Mouse (Mus musculus): Measurements from ENCODE around the gene Kif5a. TPM values are rescaled to one million over a fixed set of nuclear protein-coding genes. Genes with fewer than 3 reads are reported as not detected.
"Not testable (repeated sequence)": the region's sequence is repeated elsewhere in the genome, so short reads cannot be mapped to it uniquely, and the experiment has no call there.

Kif5a gene
- total RNA-seq, 2 experiments from 2014 or later: 0.41 to 0.89 TPM

DNA sequence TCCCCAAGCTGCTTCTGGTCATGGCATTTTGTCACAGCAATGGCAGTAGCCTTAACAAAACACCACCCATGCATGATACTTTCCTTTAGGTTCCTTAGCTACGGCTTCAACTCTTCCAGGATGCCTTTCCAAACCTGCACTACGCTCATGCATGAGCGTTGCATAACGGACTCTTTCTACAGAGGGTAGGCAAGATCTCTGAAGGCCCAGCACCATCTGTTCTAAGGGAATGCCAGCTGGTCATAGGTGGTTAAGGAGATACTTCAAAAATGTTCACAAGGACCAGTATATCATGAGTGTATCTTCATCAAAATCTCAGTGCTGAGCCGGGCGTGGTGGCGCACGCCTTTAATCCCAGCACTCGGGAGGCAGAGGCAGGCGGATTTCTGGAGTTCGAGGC is 46.7 kb downstream of the Kif5a start:
- DNase-seq: no peak

DNA sequence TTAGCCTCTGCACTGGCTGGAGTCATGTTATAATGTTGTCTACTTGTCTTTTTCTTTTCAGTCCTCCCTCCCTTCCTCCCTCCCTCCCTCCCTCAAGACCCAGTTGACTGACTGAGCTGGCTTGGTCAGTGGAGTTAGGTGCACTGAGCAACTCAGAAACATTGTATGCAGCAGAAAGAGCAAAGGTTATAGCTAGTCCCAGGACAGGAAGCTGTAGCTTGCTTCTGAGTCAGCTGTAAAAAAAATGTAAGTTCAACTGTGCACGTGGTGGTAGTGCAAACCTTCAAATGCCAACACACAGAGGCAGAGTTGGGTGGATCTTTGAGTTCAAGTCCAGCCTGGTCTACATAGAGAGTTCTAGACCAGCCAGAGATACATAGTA is 48.7 kb downstream of the Kif5a start:
- no peak for DNase-seq

DNA sequence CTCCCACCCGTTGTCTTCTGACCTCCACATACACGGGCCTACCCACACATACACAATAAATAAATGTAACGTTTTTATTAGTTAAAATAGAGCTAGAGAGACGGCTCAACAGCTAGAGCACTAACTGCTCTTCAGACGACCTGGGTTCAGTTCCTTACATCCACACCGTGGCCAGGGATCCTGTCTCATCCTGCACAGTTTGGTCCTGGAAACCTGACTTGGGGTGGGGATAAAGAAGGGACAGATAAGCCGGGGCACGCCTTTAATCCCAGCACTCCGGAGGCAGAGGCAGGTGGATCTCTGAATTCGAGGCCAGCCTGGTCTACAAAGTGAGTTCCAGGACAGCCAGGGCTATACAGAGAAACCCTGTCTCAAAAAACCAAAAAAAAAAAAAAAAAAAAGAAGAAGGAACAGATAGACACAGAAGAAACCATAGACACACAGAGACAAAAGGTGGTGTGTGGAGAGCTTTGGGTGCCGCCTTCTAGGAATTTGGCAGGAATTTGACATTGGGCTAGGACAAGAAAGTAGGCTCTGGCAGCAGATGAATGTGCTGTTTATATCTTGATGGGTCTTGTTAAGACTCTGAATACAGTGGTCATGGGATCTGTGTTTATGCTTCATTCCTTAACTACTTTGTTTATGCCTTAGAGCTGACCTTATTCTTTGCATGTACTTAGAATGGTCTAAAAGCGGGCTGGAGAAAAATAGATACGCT is 49.3 kb downstream of the Kif5a start:
- no peak for DNase-seq

DNA sequence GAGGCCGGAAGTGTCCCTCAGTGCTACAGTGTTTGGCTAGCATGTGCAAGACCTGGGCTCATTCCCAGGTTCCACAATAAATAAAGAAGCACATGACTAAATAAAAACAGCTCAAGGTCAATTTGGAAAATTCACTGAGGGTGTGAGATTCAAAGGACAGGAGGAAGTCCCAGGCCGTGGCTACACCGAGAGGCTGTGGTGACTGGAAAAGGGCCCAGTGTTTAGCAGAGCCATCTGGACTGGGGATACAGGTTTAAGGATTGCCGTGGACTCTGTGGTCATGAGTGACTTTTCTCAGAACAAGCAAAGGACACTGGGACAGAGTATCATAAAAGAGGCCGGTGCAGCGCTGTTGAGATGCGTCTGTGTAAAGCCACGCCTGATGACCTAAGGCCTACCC is 49.9 kb downstream of the Kif5a start:
- no peak for DNase-seq

DNA sequence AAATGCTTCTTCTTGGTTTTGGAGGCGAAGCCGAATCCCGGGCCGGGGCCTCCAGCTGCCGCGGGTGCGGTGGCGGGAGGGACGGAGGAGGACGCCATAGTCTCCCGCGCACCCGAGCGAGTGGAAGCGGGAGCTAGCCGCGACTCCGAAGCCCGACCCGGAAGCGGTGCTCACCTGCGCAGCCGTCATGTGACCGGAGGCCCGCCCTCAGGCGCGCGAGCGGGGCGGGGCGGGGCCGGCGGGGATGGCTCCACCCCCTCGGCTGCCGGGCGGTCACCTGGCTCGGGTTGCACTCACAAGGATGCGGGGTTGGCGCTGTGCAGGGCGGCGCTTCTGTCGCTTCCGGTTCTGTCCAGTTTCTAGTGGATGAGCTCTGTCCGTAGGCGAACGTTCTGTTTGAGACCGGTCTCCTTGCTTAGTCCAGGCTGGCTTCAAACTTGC is 51.7 kb downstream of the Kif5a start, which contains the start of gene Pip4k2c:
TSS of gene Pip4k2c (minus strand) at position 172 of the 441 bp plus-strand sequence.
- DNase-seq: peak; percentile 89 to 93

DNA sequence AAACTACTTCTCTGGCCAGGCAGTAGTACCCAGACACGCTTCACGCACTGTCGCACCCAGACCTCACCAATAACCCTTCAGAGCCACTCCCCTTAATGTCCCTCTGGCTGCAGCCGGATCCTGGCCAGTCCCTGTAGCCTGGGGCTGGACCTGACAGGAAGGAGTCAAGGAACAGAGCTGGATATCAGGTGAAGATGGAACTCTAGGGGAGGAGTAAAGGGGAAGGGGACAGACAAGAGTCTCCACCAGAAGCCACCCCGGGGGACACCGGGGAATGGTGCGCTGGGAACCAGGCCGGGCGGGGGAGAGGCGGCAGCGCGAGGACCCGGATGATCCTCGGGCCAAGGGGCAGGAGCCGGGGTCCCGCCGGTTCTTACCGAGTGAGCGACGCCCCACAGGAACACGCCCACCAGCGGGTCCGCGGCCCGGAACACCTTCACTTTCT is 52.2 kb downstream of the Kif5a start:
- DNase-seq: peak in 1 of 2 experiments; percentile 48

DNA sequence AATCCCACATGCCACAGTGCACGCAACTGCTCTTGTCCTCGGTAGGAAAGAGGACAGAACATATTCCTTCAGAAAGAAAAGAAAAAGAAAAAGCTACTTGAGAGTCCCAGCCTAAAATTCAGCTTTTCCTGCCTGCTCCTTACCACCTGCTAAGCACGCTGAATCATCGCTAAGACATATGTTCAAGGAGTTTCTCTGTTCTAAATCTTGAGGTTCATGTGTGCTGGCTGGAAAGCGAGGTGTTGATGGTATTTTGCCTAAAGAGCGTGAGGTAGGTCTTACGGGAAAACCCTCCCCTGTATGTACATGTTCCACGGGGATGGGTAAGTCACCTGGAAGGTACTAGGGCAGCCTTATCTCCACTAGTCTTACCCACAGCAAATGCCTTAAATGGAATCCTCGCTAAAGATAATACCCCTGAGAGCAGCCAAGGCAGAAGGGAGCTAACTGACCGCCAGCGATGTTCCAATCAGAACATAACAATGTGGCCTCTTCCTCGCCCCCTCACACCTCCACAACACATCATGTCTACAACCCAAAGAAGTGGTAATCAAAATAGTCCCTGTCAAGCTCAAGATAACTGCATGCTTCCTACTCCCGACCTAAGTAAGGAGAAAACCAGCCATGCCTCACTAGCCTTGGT is 53.1 kb downstream of the Kif5a start:
- DNase-seq: no peak

DNA sequence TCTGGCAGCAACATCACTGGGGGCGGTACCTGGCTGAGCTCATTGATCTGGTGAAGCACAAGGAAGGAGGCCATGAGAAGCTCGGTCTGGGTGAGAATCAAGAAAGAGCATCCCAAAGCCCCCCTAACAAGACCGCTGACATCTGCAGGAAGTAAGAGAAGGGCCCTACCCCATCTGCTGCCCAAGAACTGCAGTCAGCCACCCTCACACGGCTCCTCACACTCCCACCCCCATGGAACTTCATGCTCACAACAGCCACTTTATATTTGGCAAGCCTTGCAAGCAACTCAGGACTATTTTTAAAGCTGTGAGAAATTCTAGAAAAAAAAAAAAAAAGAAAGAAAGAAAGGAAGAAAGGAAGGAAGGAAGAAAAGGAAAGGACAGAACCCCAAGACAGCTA is 54.2 kb downstream of the Kif5a start:
- DNase-seq: no peak

DNA sequence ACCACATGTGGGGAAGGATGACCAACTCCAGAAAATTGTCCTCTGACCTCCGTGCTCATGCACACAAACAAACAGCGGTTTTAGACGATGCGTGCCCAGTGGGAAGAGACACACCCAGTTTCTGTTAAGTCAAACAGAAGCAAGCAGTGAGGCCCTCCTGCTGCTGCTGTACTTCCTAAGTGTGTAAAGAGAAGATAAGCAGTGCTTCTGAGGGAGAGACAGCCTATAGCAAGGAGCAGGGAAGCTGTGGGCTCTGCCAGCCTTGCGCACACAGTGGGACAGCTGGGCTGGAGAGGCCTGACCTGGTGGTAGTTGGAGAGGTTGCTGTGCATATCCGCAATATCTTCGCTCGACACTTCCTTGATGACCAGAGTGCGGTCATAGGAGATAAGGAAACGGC is 57.8 kb downstream of the Kif5a start:
- DNase-seq: no peak

DNA sequence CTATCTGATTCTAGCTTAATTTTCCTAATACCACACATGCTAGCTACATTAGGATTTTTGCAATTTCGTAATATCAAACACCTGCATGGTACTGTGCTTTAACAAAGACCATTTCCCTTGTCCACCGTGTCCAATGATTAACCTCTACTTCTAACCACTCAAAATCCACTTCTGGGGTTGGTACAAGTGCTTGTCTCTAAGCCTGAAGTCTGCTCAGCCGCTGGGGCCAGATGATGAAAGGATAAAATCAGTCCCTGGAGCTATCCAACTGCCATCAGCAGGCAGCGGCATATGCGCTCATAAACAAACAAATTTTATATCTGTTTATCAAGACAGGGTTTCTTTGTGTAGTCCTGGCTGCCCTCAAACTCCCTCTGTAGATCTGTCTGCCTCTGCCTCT is 58.6 kb downstream of the Kif5a start:
- no peak for DNase-seq

DNA sequence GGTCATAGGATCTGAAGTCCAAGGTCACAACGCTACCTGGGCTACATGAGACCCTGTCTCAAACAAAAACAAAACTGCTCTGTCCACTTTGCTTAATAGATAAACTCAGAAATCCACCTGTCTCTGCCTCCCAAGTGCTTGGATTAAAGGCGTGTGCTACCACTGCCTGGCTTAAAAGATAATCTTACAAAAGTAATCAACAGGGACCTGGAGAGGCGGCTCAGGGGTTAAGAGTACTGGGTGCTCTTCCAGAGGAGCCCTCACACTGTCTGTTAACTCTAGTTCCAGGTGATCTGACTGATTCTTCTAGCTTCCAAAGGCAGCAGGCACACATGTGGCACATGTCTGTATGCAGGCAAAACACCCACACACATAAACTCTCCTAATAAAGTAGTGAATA is 60.0 kb downstream of the Kif5a start:
- no peak for DNase-seq

DNA sequence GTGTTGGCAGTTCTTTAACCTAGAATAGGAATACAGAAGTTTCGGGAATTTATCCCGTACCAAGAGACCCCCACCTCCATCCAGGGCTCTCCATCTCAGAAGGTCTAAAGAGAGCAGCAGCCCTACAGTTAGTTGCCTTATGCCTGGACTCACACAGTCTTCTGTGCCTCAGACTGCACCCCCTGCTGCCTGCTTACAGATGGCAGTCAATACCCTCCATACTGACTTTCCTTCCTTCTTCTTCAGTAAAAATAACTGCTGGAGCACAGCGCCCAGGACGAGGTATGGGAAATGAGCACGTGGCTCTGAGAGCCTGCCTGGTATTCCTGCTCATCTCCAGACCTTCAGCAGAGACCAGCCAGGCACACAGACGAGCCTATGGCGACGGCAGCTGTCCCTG is 62.9 kb downstream of the Kif5a start:
- no peak for DNase-seq

DNA sequence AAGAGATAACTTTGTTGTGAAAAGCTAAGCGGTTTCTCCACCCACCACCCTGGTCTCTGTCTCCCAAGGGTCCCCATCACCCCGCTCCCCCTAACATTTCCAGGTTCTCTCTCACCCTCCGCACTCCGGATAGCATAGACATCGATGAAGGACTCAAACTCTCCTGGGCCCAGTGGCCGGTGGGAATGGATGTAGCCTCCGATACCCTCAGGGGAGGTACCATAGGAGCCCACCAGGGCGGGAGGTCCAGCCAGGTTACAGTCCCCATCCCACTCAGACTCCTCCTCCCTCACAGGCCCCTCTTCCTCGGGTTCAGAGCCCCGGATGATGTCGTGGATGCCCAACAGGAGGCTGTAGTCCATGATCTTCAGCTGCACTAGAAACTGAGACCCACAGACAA is 63.7 kb downstream of the Kif5a start:
- no peak for DNase-seq

DNA sequence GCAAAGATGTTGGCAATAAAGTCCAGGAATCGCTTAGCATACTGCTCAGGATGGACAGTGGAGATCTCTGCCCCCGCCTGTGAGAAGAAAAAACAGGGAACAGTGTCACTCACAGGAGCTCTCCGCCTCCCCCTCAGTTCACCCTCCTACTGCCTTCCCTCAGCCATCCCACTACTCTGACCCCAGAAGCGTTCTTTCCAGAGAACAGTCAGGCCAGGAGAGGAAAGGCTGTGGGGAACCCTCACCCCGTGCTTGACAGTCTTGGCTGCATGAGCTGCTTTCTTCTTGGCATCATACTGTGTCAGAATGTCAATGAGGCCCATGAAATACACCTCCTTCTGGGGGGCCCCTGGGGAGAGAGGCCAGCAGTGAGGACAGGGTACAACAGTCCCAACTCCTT is 64.1 kb downstream of the Kif5a start:
- no peak for DNase-seq

DNA sequence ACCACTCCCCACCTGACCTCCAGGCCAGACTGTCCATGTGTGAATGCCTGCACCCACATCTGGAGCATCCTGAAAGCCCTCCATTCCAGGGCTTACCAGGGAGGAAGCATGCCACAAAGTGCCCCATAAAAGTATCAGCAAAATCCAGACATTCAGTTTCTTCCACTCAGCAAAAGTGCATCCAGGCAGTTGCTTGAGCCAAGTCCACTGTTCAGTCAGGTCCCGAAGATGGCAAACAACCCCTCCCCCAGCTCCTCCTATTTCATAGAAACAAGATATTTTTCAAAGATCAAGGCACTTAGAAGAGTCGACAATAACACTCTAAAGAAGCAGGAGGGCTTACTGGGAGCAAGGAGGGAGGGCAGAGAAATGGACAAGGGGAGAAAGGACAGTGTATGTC is 64.7 kb downstream of the Kif5a start:
- DNase-seq: no peak

DNA sequence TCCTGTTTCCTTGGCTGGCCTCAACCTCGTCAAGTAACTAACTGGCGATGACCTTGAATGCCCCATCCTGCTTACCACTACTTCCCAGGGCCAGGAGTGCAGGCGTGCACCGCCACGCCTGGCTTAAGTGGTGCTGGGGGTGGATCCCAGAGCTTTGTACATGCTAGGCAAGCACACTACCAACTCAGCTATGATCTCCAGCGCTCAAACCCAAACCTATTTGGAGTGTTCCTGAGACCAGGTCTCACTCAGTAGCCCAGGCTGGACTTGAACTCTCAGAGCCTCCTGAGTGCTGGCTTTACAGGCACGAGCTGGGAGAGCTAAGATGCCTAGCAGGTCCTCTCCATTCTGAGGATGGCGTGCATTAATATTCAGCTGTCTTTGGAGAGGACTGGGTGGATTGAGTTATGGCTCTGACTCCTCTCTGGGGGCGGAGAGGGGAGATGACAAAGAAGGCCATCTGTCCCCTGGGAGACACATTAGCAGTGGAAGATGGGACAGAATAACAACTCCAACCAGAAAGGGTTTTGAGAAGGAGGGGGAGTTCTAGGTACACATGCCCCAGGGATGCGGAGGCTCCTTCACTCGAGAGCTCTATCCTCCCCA is 65.5 kb downstream of the Kif5a start:
- no peak for DNase-seq

DNA sequence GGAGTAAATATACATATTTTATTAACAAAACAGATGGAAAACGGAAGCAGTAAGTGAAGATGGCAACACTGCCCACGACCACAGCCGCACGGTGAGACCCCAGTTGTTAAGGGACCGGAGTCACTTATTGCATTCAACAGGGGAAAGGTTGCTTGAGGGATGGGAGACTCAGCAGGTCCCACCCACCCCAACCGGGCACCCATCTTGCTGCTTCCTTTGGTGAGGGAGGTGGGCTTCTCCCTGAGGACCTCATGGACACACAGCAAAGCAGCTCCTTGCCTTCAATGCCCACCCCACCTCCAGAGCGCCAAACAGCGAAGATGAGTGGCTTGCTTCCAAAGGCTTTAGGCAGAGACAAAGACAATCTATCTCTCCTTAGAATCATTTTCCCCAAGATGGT is 66.0 kb downstream of the Kif5a start:
- DNase-seq: no peak

DNA sequence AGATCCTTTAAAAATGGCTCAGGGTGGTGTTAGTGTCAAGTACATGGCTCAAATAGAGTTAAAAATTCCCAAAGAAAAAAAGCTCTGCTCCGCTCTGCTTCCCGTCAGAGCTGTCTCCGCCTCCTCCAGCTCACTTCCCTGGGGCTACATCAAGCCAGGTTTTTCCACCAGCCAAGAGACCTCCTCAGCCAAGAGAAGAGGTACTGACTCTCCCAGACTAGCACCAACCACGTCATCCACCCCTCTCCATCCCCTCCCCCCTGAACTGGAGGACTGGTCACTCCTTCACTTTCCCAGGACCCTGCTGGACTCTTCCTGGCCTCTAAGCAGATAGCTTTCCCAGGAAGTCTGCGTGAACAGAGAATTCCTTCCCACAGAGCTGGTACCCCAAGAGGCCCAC is 66.8 kb downstream of the Kif5a start:
- peak; percentile 76 to 89 for DNase-seq

DNA sequence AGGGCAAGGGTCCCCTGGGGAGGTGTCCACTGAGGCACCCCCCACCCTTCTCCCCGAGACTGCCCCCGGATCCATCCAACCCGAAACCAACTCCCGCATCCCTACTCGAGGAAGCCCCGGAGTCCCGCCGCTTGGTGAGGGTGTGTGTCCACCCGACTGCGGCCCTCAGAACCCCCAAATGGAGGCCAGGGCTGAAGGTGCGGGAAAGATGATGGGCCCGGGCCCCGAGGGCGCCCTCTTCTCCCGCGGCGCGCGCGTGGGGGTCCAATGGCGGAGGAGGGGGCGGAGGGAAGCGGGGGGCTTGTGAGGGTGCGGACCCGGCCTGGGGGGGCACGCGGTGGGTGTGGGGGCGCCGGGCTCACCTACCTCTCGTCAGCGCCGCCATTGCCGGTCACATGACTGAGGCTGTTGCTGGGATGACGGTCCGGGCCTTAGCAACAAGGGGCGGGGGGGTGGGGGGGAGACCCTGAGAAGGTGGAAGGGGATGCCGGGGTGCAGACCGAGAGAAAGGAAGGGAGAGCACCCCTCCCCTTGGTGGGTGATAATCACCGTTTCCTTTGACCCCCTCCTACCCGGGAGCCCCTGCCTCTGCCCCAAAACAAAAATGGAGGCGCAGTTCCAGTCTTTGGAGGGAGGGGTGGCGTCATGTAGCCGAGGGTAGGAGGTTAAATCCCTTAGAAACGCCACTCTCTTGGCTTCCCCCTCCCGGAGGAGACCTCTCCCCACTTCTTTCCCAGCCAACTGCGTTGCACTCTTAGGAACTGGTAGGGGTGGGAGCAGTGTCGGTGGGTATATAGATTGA is 67.6 kb downstream of the Kif5a start, which contains the start of gene Dtx3:
TSS of gene Dtx3 (minus strand) at position 401 of the 802 bp plus-strand sequence.
- peak; percentile 51 to 60 for DNase-seq

DNA sequence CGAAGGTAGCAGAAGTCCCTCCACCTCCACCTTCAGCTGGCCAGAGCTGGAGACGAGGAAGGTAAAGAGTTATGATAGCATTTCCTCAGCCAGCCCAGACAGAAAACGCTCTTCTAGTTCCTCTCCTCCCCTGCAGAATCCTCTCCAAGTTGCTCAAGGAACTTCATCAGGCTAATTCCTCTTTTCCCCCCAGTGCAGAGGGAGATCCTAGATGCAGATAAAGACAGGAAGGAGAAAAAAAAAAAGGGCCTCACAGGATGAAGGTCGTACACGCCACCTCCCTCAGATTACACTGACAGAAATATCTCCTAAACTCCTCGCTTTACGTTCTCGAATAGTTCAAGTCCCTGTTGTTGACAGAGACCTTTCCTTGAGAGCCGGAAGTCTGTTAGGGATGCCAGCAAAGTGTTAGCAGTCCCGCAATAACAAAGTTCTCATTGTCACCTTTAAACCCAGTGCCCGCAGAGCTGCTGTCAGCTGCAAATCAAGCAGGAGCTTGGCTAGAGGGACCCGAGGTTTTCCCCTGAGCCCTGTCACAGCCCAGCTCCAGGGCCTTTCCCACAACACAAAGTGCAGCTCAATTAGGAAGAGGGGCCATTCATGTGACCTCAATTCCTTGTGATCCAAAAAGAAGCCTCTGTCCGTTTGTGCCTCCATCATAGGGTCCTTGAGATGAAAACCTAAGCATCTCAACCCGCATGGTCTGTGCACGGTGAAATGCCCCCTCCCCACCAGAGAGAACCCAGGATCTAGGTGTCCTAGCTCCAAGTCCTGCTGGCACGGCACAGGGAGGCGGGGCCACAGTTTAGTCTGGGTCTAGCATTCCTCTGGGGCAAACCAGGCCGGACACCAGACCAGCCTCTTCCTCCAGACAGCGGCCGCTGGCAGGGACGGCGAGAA is 68.5 kb downstream of the Kif5a start:
- peak; percentile 78 to 84 for DNase-seq

DNA sequence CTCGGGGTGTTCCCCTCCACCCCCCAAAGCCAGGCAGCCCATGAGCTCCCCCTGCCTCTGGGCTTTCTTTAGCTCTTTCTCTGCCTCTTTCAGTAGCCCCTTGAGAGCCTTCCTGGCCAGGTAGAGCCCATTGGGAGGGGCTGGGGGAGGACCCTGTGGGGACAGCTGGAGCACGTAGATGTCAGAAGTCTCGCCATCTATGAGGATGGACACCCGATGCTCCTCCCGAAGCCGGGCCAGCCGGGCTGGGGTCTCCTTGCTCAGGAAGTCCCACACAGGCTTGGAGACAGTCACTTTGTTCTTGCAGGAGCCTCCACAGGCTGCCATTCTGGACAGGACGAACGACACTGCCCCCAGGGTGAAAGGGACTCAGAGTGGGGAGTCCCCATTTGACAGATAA is 70.1 kb downstream of the Kif5a start:
- DNase-seq: no peak

DNA sequence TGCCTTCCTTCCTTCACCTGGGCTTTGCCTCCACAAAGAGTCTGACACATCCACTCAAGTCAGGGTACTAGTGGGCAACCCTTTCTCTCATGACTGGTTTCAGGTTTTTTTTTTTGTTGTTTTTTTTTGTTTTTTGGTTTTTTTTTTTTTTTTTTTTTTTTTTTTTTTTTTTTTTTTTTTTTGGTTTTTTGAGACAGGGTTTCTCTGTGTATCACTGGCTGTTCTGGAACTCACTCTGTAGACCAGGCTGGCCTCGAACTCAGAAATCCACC is 71.2 kb downstream of the Kif5a start:
- DNase-seq: not testable (repeated sequence)

Data from heart, adult 18-20 months (tissue).